Mouse (Mus musculus): ENCODE results near the gene Ano4.

Gene Ano4

GRCm38 (mm10) chr10:89280402-89280801, 64.2 kb downstream of the Ano4 start:
- DNase-seq (ENCODE audit: low read depth, low spot score), result no peak

DNA sequence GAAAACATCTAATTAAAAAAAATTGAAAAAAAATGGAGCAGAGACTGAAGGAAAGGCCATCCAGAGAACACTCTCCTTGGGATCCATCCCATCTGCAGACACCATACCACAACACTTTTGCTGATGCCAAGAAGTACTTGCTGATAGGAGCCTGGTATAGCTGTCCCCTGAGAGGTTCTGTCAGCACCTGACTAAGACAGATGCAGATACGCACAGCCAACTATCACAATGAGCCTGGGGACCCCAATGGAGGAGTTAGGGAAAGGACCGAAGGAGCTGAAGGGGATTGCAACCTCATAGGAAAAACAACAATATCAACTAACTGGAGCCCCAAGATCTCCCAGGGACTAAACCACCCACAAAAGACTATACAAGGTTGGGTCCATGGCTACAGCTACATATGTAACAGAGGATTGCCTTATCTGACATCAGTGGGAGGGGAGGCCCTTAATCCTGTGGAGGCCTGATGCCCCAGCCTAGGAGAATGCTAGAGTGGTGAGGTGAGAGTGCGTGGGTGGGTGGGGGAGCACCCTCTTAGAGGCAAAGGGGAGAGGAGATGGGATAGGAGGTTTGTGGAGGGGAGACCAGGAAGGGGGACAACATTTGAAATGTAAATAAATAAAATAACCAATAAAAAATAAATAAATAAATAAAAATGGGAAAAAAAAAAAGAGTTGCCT, 71.4 kb downstream of the Ano4 start:
- no peak for DNase-seq (ENCODE audit: low read depth, low spot score)

DNA sequence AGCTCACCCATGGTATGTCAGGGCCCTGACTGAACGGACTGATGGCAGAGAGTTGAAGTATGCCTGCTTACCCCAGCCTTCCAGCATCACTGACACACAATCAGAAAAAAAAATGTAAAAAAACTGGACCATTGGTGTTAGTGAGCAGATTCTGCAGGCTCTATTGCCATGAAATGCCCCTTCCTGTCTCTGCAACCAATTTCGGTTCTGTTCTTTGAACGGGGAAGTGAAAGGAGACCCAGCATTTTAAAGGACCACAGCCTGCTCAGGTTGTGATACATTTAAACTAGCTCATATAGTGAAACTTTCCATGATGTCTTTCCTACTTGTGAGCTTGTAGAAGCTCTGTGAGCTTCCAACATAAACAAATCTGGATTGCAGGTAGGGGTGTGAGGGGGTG, 77.2 kb downstream of the Ano4 start:
- no peak for DNase-seq (ENCODE audit: low read depth, low spot score)

GRCm38 (mm10) chr10:89263396-89263795, 81.2 kb downstream of the Ano4 start:
- DNase-seq (ENCODE audit: low read depth, low spot score), result no peak

GRCm38 (mm10) chr10:89257457-89258381, 86.8 kb downstream of the Ano4 start:
- DNase-seq (ENCODE audit: low read depth, low spot score), result no peak

- DNase-seq (ENCODE audit: low read depth, low spot score), result no peak
Measured at GRCm38 (mm10) chr10:89256762-89257456, 87.7 kb downstream of the Ano4 start.

DNA sequence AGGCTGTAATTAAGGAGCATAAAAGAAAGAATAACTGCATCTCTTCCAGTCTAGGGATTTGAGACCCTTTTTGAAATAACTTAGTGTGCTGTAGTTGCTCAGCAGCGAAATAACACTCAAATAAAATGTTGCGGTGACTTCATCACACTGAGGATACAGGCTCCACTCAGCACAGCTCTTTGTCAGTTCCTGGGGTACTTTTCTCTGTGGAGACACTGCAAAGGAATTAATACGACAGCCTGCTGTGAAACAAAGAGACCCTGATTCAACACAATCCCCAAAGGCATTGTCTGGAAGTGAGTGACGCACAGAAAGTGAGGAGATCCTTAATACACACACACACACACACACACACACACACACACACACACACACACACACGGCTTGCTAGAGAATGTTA, 89.8 kb downstream of the Ano4 start:
- DNase-seq (ENCODE audit: low read depth, low spot score), result no peak

GRCm38 (mm10) chr10:89253799-89254198, 90.8 kb downstream of the Ano4 start:
- DNase-seq (ENCODE audit: low read depth, low spot score), result no peak

- no peak for DNase-seq (ENCODE audit: low read depth, low spot score)
Measured at GRCm38 (mm10) chr10:89252636-89253035, 91.9 kb downstream of the Ano4 start.

DNA sequence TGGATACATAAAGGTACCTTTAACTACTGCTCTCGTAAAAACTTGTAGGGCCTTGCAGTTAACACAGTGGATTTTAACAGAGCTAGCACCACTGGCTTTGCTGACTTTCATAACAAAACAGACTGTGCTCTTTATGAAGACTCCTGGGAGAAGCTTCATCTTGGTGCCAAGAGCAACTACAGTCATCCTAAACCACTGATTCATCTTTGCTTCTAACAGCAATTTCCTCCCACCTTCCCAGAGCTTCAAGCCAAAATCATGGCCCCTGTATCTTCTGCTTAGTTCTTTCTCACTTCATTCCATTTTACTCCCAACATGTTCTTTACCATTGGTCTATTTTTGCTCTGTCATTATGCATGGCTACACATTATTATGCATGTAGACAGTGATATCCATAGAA, 100.8 kb downstream of the Ano4 start:
- no peak for DNase-seq (ENCODE audit: low read depth, low spot score)

DNA sequence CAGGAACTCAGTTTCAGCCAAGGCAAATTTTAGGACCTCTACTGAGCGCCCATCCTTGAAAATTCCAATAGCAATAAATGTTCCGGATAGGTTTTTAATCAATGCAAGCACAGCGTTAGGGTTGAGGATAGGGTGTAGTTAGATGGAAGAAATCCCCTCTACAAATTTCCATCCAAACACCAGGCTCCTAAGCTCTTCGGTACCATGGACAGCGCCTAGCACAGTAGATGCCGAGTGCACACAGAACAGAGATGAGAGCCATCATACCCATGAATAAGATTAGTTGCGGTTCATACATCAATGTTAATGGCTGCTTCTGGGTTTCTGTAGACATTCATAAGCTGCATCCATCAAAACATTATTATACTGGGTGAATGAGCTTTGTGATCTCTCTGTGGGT, 120.0 kb downstream of the Ano4 start:
- no peak for DNase-seq (ENCODE audit: low read depth, low spot score)

- no peak for DNase-seq (ENCODE audit: low read depth, low spot score)
Measured at GRCm38 (mm10) chr10:89222284-89222989, 122.1 kb downstream of the Ano4 start.

GRCm38 (mm10) chr10:89216078-89216477, 128.5 kb downstream of the Ano4 start:
- no peak for DNase-seq (ENCODE audit: low read depth, low spot score)

DNA sequence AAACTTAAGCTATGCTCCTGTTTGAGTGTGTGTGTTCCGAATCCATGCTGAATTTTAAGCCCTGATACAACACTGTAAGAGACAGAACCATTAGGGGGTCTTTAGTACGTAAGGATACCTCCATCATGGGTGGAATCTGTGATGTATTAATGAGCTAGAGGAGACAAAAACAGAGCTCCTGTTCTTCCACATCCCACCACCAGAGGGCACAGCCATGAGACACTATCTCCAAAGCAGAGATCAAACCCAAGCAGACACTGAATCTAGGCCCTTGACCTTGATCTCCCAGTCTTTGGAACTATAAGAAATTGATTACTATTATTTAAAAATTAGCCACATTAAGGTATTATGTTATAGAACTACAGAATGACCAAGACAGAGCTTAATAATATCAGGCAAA, 138.7 kb downstream of the Ano4 start:
- no peak for DNase-seq (ENCODE audit: low read depth, low spot score)

DNA sequence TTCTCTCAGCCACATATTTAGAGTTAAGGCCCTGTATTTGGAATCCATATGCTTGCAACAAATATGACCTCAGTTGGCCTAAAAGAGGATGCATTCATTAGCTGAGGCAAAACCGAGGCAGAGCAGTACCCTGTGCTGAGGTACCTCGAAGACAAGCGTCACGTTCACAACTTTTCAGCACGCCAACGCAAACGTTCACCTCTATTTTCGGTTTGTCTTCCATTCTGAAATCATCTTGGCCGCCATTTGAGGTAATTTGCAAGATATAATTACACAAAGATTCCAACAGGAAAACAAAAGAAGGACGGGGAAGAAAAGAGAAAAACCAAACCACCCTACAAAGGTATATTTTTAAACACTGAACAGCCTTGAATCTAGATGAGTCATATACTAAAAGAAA, 148.1 kb downstream of the Ano4 start:
- DNase-seq (ENCODE audit: low read depth, low spot score), result no peak

- no peak for DNase-seq (ENCODE audit: low read depth, low spot score)
Measured at GRCm38 (mm10) chr10:89195068-89195467, 149.5 kb downstream of the Ano4 start.

DNA sequence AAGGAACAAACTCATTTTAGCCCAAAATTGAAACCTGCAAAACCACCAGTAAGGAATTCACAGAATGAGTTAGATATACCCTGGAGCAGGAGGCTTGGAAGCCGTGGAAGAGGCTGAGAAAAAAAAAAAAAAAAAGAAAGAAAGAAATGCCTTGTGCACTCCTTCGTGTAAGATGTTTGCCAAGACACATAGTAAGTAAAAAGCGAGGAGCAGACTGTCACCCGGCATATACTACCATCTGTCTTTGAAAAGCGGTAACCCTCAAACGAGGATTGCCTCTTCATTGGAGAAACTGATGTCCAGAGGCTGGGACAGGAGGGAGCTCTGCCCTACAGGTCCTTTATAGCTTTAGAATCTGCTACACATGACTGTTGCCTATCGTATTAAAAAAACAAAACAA, 150.1 kb downstream of the Ano4 start:
- DNase-seq (ENCODE audit: low read depth, low spot score), result no peak

GRCm38 (mm10) chr10:89177921-89178320, 166.6 kb downstream of the Ano4 start:
- DNase-seq (ENCODE audit: low read depth, low spot score), result no peak

GRCm38 (mm10) chr10:89164533-89164932, 180.0 kb downstream of the Ano4 start:
- no peak for DNase-seq (ENCODE audit: low read depth, low spot score)

- DNase-seq (ENCODE audit: low read depth, low spot score), result no peak
Measured at GRCm38 (mm10) chr10:89155502-89155901, 189.1 kb downstream of the Ano4 start.

GRCm38 (mm10) chr10:89154797-89155465, 189.6 kb downstream of the Ano4 start:
- no peak for DNase-seq (ENCODE audit: low read depth, low spot score)
